In genomic region chr10:111204089-111204488, GRCm38 (mm10) we compare ENCODE assay signal across 22 mouse cellular contexts. TPM values are rescaled to one million over a fixed set of nuclear protein-coding genes. Genes with fewer than 3 reads are reported as not detected.
DNase-seq lines count a peak whose midpoint lies in the region; ATAC-seq and TF ChIP-seq lines count a peak whose summit lies in the region.
"Had no signal": no experiment of that assay in that cellular context is flagged by ENCODE, and none has a peak within 500 bp of the region (broad histone marks: within the 10 kb centered on the region; RNA-seq: fewer than 3 reads in every experiment).

No protein-coding gene starts in this region.

- no peaks in the 10 kb centered on the region for H3K27me3 ChIP-seq in cerebellum, adult 2 months (ENCODE audit: control insufficient read depth, insufficient read depth, low read length)
- no peaks in the 10 kb centered on the region for H3K27me3 ChIP-seq in kidney, embryonic 14.5 days (ENCODE audit: control insufficient read depth, insufficient read depth, low read length)
- H3K27me3 ChIP-seq in forebrain, embryonic 16.5 days (replicated peaks; ENCODE audit: control insufficient read depth, insufficient read depth, low read length): no peaks in the 10 kb centered on the region
- H3K27me3 ChIP-seq: CH12.LX; embryonic facial prominence, embryonic 12.5 days; forebrain, embryonic 12.5 days; heart, embryonic 15.5 days; hindbrain, embryonic 13.5 days; Patski had no signal

- no peak overlapping the region for H3K4me3 ChIP-seq in cerebellum, adult 2 months (replicated peaks; ENCODE audit: insufficient read depth, low read depth, low read length)
- H3K4me3 ChIP-seq in kidney, embryonic 14.5 days (ENCODE audit: low read length): no peak overlapping the region
- no peak overlapping the region for H3K4me3 ChIP-seq in forebrain, embryonic 16.5 days (replicated peaks; ENCODE audit: low read length)
- H3K4me3 ChIP-seq: embryonic facial prominence, embryonic 12.5 days; forebrain, embryonic 12.5 days; heart, embryonic 15.5 days; hindbrain, embryonic 13.5 days had no signal

- DNase-seq in cerebellum, adult 2 months: peak; percentile 48 to 73
- no peak for DNase-seq in cerebellum, adult 8-10 months
- DNase-seq in left cerebral cortex, postnatal 4 days: peak; percentile 15
- DNase-seq in left cerebral cortex, postnatal 36 days (ENCODE audit: low spot score in 2 of 2): no peak
- peak; percentile 72 for DNase-seq in brain, adult 2 months (ENCODE audit: low read depth, low spot score)
- peak; percentile 60 for DNase-seq in cerebellum, adult 9-10 months
- DNase-seq: adrenal gland, postnatal 14 days; gastrocnemius, postnatal 36 days; heart, adult 18-20 months; heart, postnatal 14 days; kidney, adult 2 months had no signal

- ATAC-seq in kidney, embryonic 14.5 days (ENCODE audit: low FRiP score, low TSS enrichment): no peak
- no peak for ATAC-seq in forebrain, embryonic 16.5 days
- ATAC-seq: activated CD4-positive, CD25-positive, alpha-beta regulatory T cell, adult 4 months; intestine, embryonic 16.5 days; Patski had no signal

- no peak overlapping the region for H3K27ac ChIP-seq in cerebellum, adult 2 months (ENCODE audit: insufficient read depth, low read length)
- no peak overlapping the region for H3K27ac ChIP-seq in kidney, embryonic 14.5 days (ENCODE audit: low read depth, low read length)
- H3K27ac ChIP-seq in forebrain, embryonic 16.5 days (ENCODE audit: low read length): no peak overlapping the region
- H3K27ac ChIP-seq: embryonic facial prominence, embryonic 12.5 days; forebrain, embryonic 12.5 days; heart, embryonic 15.5 days; hindbrain, embryonic 13.5 days had no signal

- H3K36me3 ChIP-seq in kidney, embryonic 14.5 days (ENCODE audit: control insufficient read depth, insufficient read depth, low read length): no peaks in the 10 kb centered on the region; the same call in 1 of the 2 replicates
- H3K36me3 ChIP-seq in forebrain, embryonic 16.5 days (ENCODE audit: control insufficient read depth, insufficient read depth): no peaks in the 10 kb centered on the region
- H3K36me3 ChIP-seq: embryonic facial prominence, embryonic 12.5 days; forebrain, embryonic 12.5 days; hindbrain, embryonic 13.5 days had no signal

- H3K9ac ChIP-seq in kidney, embryonic 14.5 days (ENCODE audit: low read depth, low read length): no peak overlapping the region
- H3K9ac ChIP-seq in forebrain, embryonic 16.5 days (replicated peaks; ENCODE audit: low read depth, low read length): no peak overlapping the region
- H3K9ac ChIP-seq: embryonic facial prominence, embryonic 12.5 days; forebrain, embryonic 12.5 days; heart, embryonic 15.5 days; hindbrain, embryonic 13.5 days had no signal

- H3K4me1 ChIP-seq in cerebellum, adult 2 months (ENCODE audit: control insufficient read depth, insufficient read depth, low read length): peaks cover 8% of the 10 kb centered on the region; the same call in 1 of the 2 replicates
- H3K4me1 ChIP-seq in kidney, embryonic 14.5 days (ENCODE audit: control insufficient read depth, insufficient read depth, low read length): no peaks in the 10 kb centered on the region
- no peaks in the 10 kb centered on the region for H3K4me1 ChIP-seq in forebrain, embryonic 16.5 days (replicated peaks; ENCODE audit: control insufficient read depth, insufficient read depth, low read length)
- H3K4me1 ChIP-seq: forebrain, embryonic 12.5 days; hindbrain, embryonic 13.5 days had no signal

- TF ChIP-seq CTCF in cerebellum, adult 2 months (IDR thresholded peaks at IDR 0.05; ENCODE audit: borderline replicate concordance, insufficient read depth, low read depth, low read length): no peak

- no peaks in the 10 kb centered on the region for H3K9me3 ChIP-seq in kidney, embryonic 14.5 days (ENCODE audit: control insufficient read depth, low read length)
- H3K9me3 ChIP-seq in forebrain, embryonic 16.5 days (ENCODE audit: control insufficient read depth, low read length): no peaks in the 10 kb centered on the region
- H3K9me3 ChIP-seq: embryonic facial prominence, embryonic 12.5 days; forebrain, embryonic 12.5 days; heart, embryonic 15.5 days; hindbrain, embryonic 13.5 days had no signal

- 48% methylated on average over 5 of the region's 5 CpGs for WGBS in cerebellum, adult 2 months
- 88% methylated on average over 5 of the region's 5 CpGs for WGBS in kidney, embryonic 14.5 days
- WGBS in forebrain, embryonic 16.5 days: 64% methylated on average over 5 of the region's 5 CpGs

- no peak overlapping the region for H3K4me2 ChIP-seq in kidney, embryonic 14.5 days (replicated peaks; ENCODE audit: low read depth, low read length)
- H3K4me2 ChIP-seq in forebrain, embryonic 16.5 days (ENCODE audit: low read length): no peak overlapping the region
- H3K4me2 ChIP-seq: embryonic facial prominence, embryonic 12.5 days; forebrain, embryonic 12.5 days; heart, embryonic 11.5 days; heart, embryonic 15.5 days; hindbrain, embryonic 13.5 days had no signal

- intact Hi-C loops in left cerebral cortex, postnatal 4 days (cut with DNase I): no loop called here
- intact Hi-C loops in left cerebral cortex, postnatal 36 days (cut with DNase I): no loop called here

- no peak for TF ChIP-seq POLR2A in cerebellum, adult 2 months (IDR thresholded peaks at IDR 0.05; ENCODE audit: borderline replicate concordance, insufficient read depth, low read length)

RNA-seq across cellular contexts. Expression of gene Osbpl8, which starts 39.5 kb away (rescaled TPM):
- 18.4 and 19.4 TPM in 2 replicates for polyA plus RNA-seq in cerebellum, adult 2 months (2012; rRNA removed)
- total RNA-seq in left cerebral cortex, postnatal 4 days (2021): 10 to 100 TPM; 72.4 to 74.7 TPM
- total RNA-seq in left cerebral cortex, postnatal 36 days (2021): 10 to 100 TPM; 83.9 to 99.7 TPM
- polyA plus RNA-seq in kidney, embryonic 14.5 days (2014; fragmentation: Nextera tagmentation; extraction: Ambion mirVana): 5.5 and 9.6 TPM in 2 replicates
- 23.7 and 23.8 TPM in 2 replicates for polyA plus RNA-seq in forebrain, embryonic 16.5 days (2015; fragmentation: Nextera tagmentation; extraction: Ambion mirVana)

Comparison
In these comparisons a context has a peak if more than half of its experiments do, and no peak if none do; other contexts are left out.
1. DNase-seq: peak in cerebellum, adult 2 months (2 of 2), left cerebral cortex, postnatal 4 days (single experiment), brain, adult 2 months (single experiment) and cerebellum, adult 9-10 months (single experiment); none in cerebellum, adult 8-10 months (single experiment) and left cerebral cortex, postnatal 36 days (0 of 2).